ENCODE assay signal across 10 mouse cellular contexts in the genomic region with DNA sequence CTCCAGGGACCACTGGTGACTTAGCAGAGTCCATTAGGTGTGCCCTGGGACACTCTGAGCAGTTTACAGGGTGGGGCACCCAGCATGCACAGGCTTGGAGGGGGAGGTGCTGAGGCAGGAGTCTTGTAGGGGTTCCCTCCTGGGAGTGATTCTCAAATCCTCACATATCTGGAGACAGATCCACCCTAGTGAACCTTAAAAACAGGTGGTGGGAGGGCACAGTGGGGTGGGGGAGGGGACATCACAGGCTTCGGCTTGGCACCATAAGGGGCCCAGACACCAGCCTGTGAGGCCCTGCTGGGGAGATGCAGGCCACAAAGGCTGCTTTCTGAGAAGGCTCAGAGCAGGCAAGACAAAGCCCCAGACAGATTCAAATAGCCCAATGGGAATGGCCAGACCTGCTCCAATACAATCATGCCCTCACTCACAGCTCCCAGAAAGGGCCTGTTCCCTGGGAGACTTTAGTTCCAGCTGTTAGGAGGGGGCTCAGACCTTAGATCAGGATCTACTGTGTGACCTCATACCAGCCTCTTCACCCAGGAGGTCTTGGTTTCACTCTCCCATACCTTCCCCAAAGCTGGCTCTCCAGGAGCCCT. TPM values are rescaled to one million over a fixed set of nuclear protein-coding genes. Genes with fewer than 3 reads are reported as not detected.
DNase-seq lines count a peak whose midpoint lies in the region; ATAC-seq lines count a peak whose summit lies in the region.
"Had no signal": no experiment of that assay in that cellular context is flagged by ENCODE, and none has a peak within 500 bp of the region (broad histone marks: within the 10 kb centered on the region; RNA-seq: fewer than 3 reads in every experiment).

No protein-coding gene starts in this region.

- H3K27me3 ChIP-seq in liver, embryonic 11.5 days (replicated peaks; ENCODE audit: control insufficient read depth, insufficient read depth, low read length): no peaks in the 10 kb centered on the region
- no peaks in the 10 kb centered on the region for H3K27me3 ChIP-seq in forebrain, embryonic 11.5 days (ENCODE audit: control insufficient read depth, insufficient read depth, low read length)
- no peaks in the 10 kb centered on the region for H3K27me3 ChIP-seq in liver, embryonic 13.5 days
- H3K27me3 ChIP-seq in stomach, embryonic 16.5 days (ENCODE audit: control insufficient read depth, insufficient read depth, low read length): no peaks in the 10 kb centered on the region
- H3K27me3 ChIP-seq: embryonic facial prominence, embryonic 15.5 days had no signal

- no peak overlapping the region for H3K27ac ChIP-seq in liver, embryonic 11.5 days (ENCODE audit: low read depth, low read length)
- H3K27ac ChIP-seq in forebrain, embryonic 11.5 days (ENCODE audit: low read depth, low read length): peak overlapping the region; percentile 77
- H3K27ac ChIP-seq in liver, embryonic 13.5 days: no peak overlapping the region
- H3K27ac ChIP-seq in stomach, embryonic 16.5 days (ENCODE audit: low read length): peak overlapping the region; percentile 76
- H3K27ac ChIP-seq: embryonic facial prominence, embryonic 15.5 days had no signal

- ATAC-seq in liver, embryonic 11.5 days (replicated peaks; ENCODE audit: low FRiP score): peak; percentile 52
- ATAC-seq in forebrain, embryonic 11.5 days (replicated peaks; ENCODE audit: low FRiP score): peak; percentile 81
- ATAC-seq in liver, embryonic 13.5 days (ENCODE audit: low read depth): peak; percentile 70
- peak; percentile 61; the same call in 1 of the 2 replicates for ATAC-seq in stomach, embryonic 16.5 days (ENCODE audit: insufficient read depth, low FRiP score)
- no peak for ATAC-seq in granulocyte monocyte progenitor cell, adult 5-6 weeks (replicated peaks; ENCODE audit: poor library complexity, severe bottlenecking)

- WGBS in liver, embryonic 11.5 days: 47% methylated on average over 1 of the region's 1 CpGs
- 5% methylated on average over 1 of the region's 1 CpGs for WGBS in forebrain, embryonic 11.5 days
- WGBS in liver, embryonic 13.5 days (ENCODE audit: insufficient replicate concordance): 32% methylated on average over 1 of the region's 1 CpGs
- WGBS in stomach, embryonic 16.5 days: 47% methylated on average over 1 of the region's 1 CpGs

- no peaks in the 10 kb centered on the region for H3K36me3 ChIP-seq in liver, embryonic 11.5 days (ENCODE audit: control insufficient read depth, insufficient read depth, low read length)
- H3K36me3 ChIP-seq in forebrain, embryonic 11.5 days (ENCODE audit: control insufficient read depth, insufficient read depth, low read length): no peaks in the 10 kb centered on the region
- H3K36me3 ChIP-seq in liver, embryonic 13.5 days: no peaks in the 10 kb centered on the region
- no peaks in the 10 kb centered on the region for H3K36me3 ChIP-seq in stomach, embryonic 16.5 days (ENCODE audit: control insufficient read depth, insufficient read depth, low read length)
- H3K36me3 ChIP-seq: embryonic facial prominence, embryonic 15.5 days had no signal

- no peak for DNase-seq in liver, embryonic 11.5 days (ENCODE audit: low spot score)
- no peak for DNase-seq in liver
- DNase-seq in forebrain, embryonic 11.5 days (ENCODE audit: low spot score): peak; percentile 73
- no peak for DNase-seq in liver, embryonic 13.5 days
- no peak for DNase-seq in right cerebral cortex, postnatal 14 days
- no peak for DNase-seq in left cerebral cortex, postnatal 36 days (ENCODE audit: low spot score in 2 of 2)
- DNase-seq: kidney, postnatal 36 days had no signal

- no peaks in the 10 kb centered on the region for H3K9me3 ChIP-seq in liver, embryonic 11.5 days (ENCODE audit: control insufficient read depth, low read length)
- no peaks in the 10 kb centered on the region for H3K9me3 ChIP-seq in forebrain, embryonic 11.5 days (ENCODE audit: control insufficient read depth, low read length)
- no peaks in the 10 kb centered on the region for H3K9me3 ChIP-seq in liver, embryonic 13.5 days (replicated peaks)
- no peaks in the 10 kb centered on the region for H3K9me3 ChIP-seq in stomach, embryonic 16.5 days (replicated peaks; ENCODE audit: control insufficient read depth, low read length)
- H3K9me3 ChIP-seq: embryonic facial prominence, embryonic 15.5 days had no signal

- no peak overlapping the region for H3K4me3 ChIP-seq in liver, embryonic 11.5 days (ENCODE audit: low read depth, low read length)
- no peak overlapping the region for H3K4me3 ChIP-seq in forebrain, embryonic 11.5 days (ENCODE audit: low read depth, low read length)
- H3K4me3 ChIP-seq in liver, embryonic 13.5 days (replicated peaks): no peak overlapping the region
- H3K4me3 ChIP-seq in stomach, embryonic 16.5 days (replicated peaks; ENCODE audit: low read length): no peak overlapping the region
- H3K4me3 ChIP-seq: embryonic facial prominence, embryonic 15.5 days had no signal

- peaks cover 36% of the 10 kb centered on the region for H3K4me1 ChIP-seq in liver, embryonic 11.5 days (replicated peaks; ENCODE audit: control insufficient read depth, insufficient read depth, low read length)
- H3K4me1 ChIP-seq in forebrain, embryonic 11.5 days (replicated peaks; ENCODE audit: control insufficient read depth, insufficient read depth, low read length): peaks cover 32% of the 10 kb centered on the region
- peaks cover 82% of the 10 kb centered on the region for H3K4me1 ChIP-seq in liver, embryonic 13.5 days (replicated peaks)
- peaks cover 55% of the 10 kb centered on the region for H3K4me1 ChIP-seq in stomach, embryonic 16.5 days (ENCODE audit: control insufficient read depth, insufficient read depth, low read length)

- H3K4me2 ChIP-seq in liver, embryonic 11.5 days: no peak overlapping the region
- H3K4me2 ChIP-seq in forebrain, embryonic 11.5 days (ENCODE audit: low read depth, low read length, severe bottlenecking): no peak overlapping the region
- 0 out of 2 replicates have a peak overlapping the region, but pooled peaks have one; percentile 2 for H3K4me2 ChIP-seq in liver, embryonic 13.5 days
- no peak overlapping the region for H3K4me2 ChIP-seq in stomach, embryonic 16.5 days (ENCODE audit: low read depth, low read length)
- H3K4me2 ChIP-seq: embryonic facial prominence, embryonic 15.5 days had no signal

- 0 out of 2 replicates have a peak overlapping the region, but pooled peaks have one; percentile 22 for H3K9ac ChIP-seq in liver, embryonic 11.5 days (ENCODE audit: low read depth, low read length)
- H3K9ac ChIP-seq in forebrain, embryonic 11.5 days (ENCODE audit: low read length): peak overlapping the region; percentile 37
- H3K9ac ChIP-seq in liver, embryonic 13.5 days: no peak overlapping the region
- H3K9ac ChIP-seq in stomach, embryonic 16.5 days (ENCODE audit: low read length): peak overlapping the region; percentile 47; the same call in 1 of the 2 replicates
- H3K9ac ChIP-seq: embryonic facial prominence, embryonic 15.5 days had no signal

- intact Hi-C loops in left cerebral cortex, postnatal 36 days (cut with DNase I): loop anchor here (5.0 kb wide), 1 partner anchor 46 kb away; no protein-coding TSS in a partner anchor

RNA-seq across cellular contexts. Expression of gene Itpk1, which starts 6.5 kb away (rescaled TPM):
- 5.8 and 7.3 TPM in 2 replicates for polyA plus RNA-seq in liver, embryonic 11.5 days (2014; fragmentation: Nextera tagmentation; extraction: Ambion mirVana)
- polyA plus RNA-seq in forebrain, embryonic 11.5 days (2014; fragmentation: Nextera tagmentation; extraction: Ambion mirVana): 19.6 and 21.5 TPM in 2 replicates
- polyA plus RNA-seq in liver, embryonic 13.5 days (2015; fragmentation: Nextera tagmentation; extraction: Ambion mirVana): 3.0 and 3.3 TPM in 2 replicates
- 21.9 and 22.6 TPM in 2 replicates for polyA plus RNA-seq in stomach, embryonic 16.5 days (2015; fragmentation: Nextera tagmentation; extraction: Ambion mirVana)
- 19.1 and 26.0 TPM in 2 replicates for total RNA-seq in granulocyte monocyte progenitor cell, adult 5-6 weeks (2014; fragmentation: Nextera tagmentation)
- total RNA-seq in granulocyte monocyte progenitor cell, adult 5-6 weeks (2017): 13.0 and 16.4 TPM in 2 replicates
- total RNA-seq in left cerebral cortex, postnatal 36 days (2021): 10 to 100 TPM; 57.6 to 66.4 TPM

RNA-seq across cellular contexts. Expression of gene Moap1, which starts 45.3 kb away (rescaled TPM):
- polyA plus RNA-seq in liver, embryonic 11.5 days (2014; fragmentation: Nextera tagmentation; extraction: Ambion mirVana): 18.3 and 18.4 TPM in 2 replicates
- 31.9 and 34.4 TPM in 2 replicates for polyA plus RNA-seq in forebrain, embryonic 11.5 days (2014; fragmentation: Nextera tagmentation; extraction: Ambion mirVana)
- polyA plus RNA-seq in liver, embryonic 13.5 days (2015; fragmentation: Nextera tagmentation; extraction: Ambion mirVana): 8.4 and 9.0 TPM in 2 replicates
- polyA plus RNA-seq in stomach, embryonic 16.5 days (2015; fragmentation: Nextera tagmentation; extraction: Ambion mirVana): 19.8 and 22.9 TPM in 2 replicates
- total RNA-seq in granulocyte monocyte progenitor cell, adult 5-6 weeks (2014; fragmentation: Nextera tagmentation): 11.0 and 11.1 TPM in 2 replicates
- total RNA-seq in granulocyte monocyte progenitor cell, adult 5-6 weeks (2017): 9.3 and 15.6 TPM in 2 replicates
- total RNA-seq in left cerebral cortex, postnatal 36 days (2021): 10 to 100 TPM; 28.9 to 30.6 TPM

RNA-seq across cellular contexts. Expression of gene Tmem251, which starts 45.4 kb away (rescaled TPM):
- polyA plus RNA-seq in liver, embryonic 11.5 days (2014; fragmentation: Nextera tagmentation; extraction: Ambion mirVana): 12.6 and 14.0 TPM in 2 replicates
- polyA plus RNA-seq in forebrain, embryonic 11.5 days (2014; fragmentation: Nextera tagmentation; extraction: Ambion mirVana): 12.7 and 14.0 TPM in 2 replicates
- polyA plus RNA-seq in liver, embryonic 13.5 days (2015; fragmentation: Nextera tagmentation; extraction: Ambion mirVana): 8.8 and 9.2 TPM in 2 replicates
- polyA plus RNA-seq in stomach, embryonic 16.5 days (2015; fragmentation: Nextera tagmentation; extraction: Ambion mirVana): 8.4 and 9.6 TPM in 2 replicates
- total RNA-seq in granulocyte monocyte progenitor cell, adult 5-6 weeks (2014; fragmentation: Nextera tagmentation): 6.5 and 8.7 TPM in 2 replicates
- total RNA-seq in granulocyte monocyte progenitor cell, adult 5-6 weeks (2017): 8.0 and 9.3 TPM in 2 replicates
- 1 to 10 TPM; 5.4 TPM for total RNA-seq in left cerebral cortex, postnatal 36 days (2021)

RNA-seq across cellular contexts. Expression of gene Gm28051, which starts 59.4 kb away (rescaled TPM):
- not detected in 2 replicates for polyA plus RNA-seq in liver, embryonic 11.5 days (2014; fragmentation: Nextera tagmentation; extraction: Ambion mirVana)
- not detected in 2 replicates for polyA plus RNA-seq in forebrain, embryonic 11.5 days (2014; fragmentation: Nextera tagmentation; extraction: Ambion mirVana)
- polyA plus RNA-seq in liver, embryonic 13.5 days (2015; fragmentation: Nextera tagmentation; extraction: Ambion mirVana): not detected in 2 replicates
- polyA plus RNA-seq in stomach, embryonic 16.5 days (2015; fragmentation: Nextera tagmentation; extraction: Ambion mirVana): not detected in 2 replicates
- not detected in 2 replicates for total RNA-seq in granulocyte monocyte progenitor cell, adult 5-6 weeks (2014; fragmentation: Nextera tagmentation)
- total RNA-seq in granulocyte monocyte progenitor cell, adult 5-6 weeks (2017): not detected in 2 replicates
- total RNA-seq in left cerebral cortex, postnatal 36 days (2021): not detected
- polyA plus RNA-seq: embryonic facial prominence, embryonic 15.5 days had no signal

RNA-seq across cellular contexts. Expression of gene Gon7, which starts 59.4 kb away (rescaled TPM):
- 31.0 and 36.8 TPM in 2 replicates for polyA plus RNA-seq in liver, embryonic 11.5 days (2014; fragmentation: Nextera tagmentation; extraction: Ambion mirVana)
- 45.9 and 46.0 TPM in 2 replicates for polyA plus RNA-seq in forebrain, embryonic 11.5 days (2014; fragmentation: Nextera tagmentation; extraction: Ambion mirVana)
- polyA plus RNA-seq in liver, embryonic 13.5 days (2015; fragmentation: Nextera tagmentation; extraction: Ambion mirVana): 16.6 and 20.1 TPM in 2 replicates
- polyA plus RNA-seq in stomach, embryonic 16.5 days (2015; fragmentation: Nextera tagmentation; extraction: Ambion mirVana): 22.3 and 25.1 TPM in 2 replicates
- 16.5 and 19.2 TPM in 2 replicates for total RNA-seq in granulocyte monocyte progenitor cell, adult 5-6 weeks (2014; fragmentation: Nextera tagmentation)
- total RNA-seq in granulocyte monocyte progenitor cell, adult 5-6 weeks (2017): 12.9 and 22.2 TPM in 2 replicates
- total RNA-seq in left cerebral cortex, postnatal 36 days (2021): 10 to 100 TPM; 12.7 to 14.5 TPM

Comparison
In these comparisons a context has a peak if more than half of its experiments do, and no peak if none do; other contexts are left out.
1. H3K27ac ChIP-seq: peak in forebrain, embryonic 11.5 days (single experiment) and stomach, embryonic 16.5 days (single experiment); none in liver, embryonic 11.5 days (single experiment) and liver, embryonic 13.5 days (single experiment).